Mouse (Mus musculus) skeletal muscle tissue, adult 2 months (tissue): ENCODE data around the gene Dnajb2.
A peak's percentile ranks its signal among the peaks of the same experiment; 100 is the strongest.
"Not testable (repeated sequence)": the region's sequence is repeated elsewhere in the genome, so short reads cannot be mapped to it uniquely, and the experiment has no call there.

Experiments
- DNase-seq: peaks from one replicate; pipeline ENCODE4 v3.0.0-alpha.2; 2012; ENCODE audit warnings: low read depth, low spot score

Gene Dnajb2

DNA sequence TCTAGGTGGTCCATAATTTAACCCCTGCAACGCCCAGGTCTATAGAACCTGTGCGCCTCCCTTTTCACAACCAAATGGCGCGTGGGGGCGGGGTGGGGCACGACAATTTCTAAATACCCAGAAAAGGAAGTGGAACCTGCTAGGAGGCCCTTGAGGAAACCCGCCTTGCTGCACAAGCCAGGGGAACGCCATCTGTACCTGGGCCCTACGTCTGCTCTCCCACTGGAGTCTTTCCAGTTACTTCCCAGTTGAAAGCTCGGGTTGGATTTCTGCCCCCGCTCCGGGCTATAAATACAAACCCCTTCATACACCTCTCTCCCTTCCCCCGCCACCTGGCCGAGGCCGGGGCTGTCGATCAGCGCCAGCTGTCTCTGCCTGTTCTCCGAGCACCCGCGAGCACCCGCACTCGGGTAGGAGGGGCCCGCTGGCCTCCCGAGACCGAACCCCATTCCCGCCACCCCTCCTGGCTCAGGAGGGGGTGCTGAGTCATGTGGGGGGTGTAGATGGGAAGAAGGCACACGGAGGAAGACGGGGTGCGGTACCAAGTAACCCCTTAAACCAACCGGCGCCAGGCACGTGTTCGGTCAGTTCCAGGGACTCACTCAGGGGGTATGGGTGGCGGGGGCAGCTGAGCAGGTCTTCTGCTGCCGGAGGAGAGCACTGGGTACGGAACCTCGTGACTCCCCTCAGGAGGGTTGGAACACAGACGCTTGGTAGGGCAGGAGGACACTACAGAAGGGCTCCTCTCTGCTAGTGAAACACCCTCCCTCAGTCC, 17.8 kb upstream of the Dnajb2 start:
- peak; percentile 95 for DNase-seq

DNA sequence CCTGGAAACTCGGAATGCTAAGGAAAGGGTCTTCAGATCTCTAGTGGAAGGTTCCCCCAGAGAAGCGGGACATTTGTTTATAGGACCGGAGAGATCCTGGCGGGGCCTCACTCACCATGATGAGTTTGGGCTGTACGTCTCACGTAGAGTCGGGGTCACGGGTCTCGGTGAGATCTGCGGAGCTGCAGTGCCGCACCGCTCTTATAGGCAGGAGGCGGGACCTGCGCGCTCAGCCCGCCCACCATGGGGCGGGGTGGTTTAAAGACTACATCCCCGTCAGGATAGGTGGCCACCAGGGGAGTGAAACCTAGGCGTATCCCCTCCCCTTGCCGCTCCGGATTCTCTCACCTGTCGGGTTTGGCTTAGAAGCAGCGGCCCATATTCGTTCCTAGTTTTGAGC, 17.1 kb upstream of the Dnajb2 start:
- peak; percentile 95 for DNase-seq

DNA sequence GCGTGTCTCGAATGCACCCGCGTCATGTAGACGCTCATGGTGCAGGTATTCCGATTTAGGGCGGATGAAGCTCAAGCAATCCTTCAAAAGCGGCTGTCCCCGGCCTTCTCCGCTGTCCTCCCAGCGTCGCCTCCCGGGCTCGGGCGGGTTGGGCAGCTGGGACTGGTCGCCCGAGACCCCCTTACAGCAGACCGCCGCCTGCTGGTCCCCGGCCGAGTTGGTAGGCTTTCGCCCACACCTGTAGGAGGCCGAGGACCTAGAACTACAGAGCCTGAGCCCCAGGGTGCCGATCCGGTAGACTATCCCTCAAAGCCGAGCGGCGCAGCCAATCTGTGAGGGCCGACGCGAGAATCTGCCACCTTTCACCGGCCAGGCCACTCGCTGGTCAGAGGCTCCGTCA, 16.7 kb upstream of the Dnajb2 start, which contains the start of gene Tuba4a:
Gene Tuba4a, minus strand, starts transcription at position 335 of the 400 bp plus-strand sequence.
- DNase-seq = no peak

DNA sequence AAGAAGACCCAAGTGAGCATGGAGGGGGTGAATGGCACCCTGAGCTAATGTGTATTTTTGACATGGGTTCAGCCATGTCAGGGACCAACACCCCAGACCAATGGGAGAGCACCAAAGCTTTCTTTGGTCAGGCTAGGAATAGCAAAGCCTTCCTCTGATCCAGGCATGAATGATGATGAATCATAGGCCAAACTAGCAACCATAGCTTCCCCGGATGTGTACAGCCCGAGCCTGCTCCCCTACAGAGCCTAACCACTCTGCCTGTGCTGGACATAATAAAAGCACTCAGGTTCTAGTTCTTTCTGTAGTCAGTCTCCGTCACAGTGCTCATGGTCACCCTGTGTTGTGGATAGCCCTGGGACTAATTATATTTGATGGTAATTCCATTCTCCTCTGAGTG, 14.7 kb upstream of the Dnajb2 start:
- DNase-seq = no peak

DNA sequence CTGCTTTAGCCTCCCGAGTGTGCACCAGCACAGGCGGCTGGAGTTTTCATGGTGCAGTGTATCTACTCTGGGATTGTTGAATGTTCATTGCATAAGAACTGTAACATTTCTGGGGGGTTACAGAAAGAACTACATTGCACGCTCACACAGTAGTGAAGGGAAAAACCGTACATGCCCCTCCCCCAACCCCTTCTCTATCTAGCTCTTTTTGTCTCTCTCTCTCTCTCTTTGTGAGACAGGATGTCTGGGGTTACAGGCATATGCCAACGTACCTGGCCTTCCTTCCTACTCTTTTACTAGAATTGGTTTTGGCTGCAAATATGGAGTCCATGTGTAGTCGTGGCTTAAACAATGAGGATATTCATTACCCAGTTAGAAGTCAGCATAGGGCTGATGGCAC, 13.3 kb upstream of the Dnajb2 start:
- no peak for DNase-seq

DNA sequence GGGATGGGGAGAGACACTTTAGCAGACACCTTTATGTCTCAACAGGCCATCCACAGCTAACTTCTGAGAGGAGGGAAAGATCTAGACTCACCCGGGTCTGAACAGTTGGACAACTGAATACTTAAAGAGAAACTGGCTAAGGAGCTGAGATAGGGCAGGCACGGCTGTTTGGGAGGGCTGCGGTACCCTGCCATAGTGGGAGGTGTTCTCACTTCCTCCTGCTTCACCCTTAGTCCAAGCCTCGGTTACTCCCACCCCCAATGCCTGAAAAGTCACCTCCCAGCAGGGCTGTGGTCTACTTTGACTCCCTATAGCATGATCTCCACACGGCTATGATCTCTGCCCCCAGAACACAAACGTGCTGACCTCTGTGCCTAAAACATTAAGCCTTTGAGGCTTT, 12.7 kb upstream of the Dnajb2 start:
- DNase-seq = no peak

DNA sequence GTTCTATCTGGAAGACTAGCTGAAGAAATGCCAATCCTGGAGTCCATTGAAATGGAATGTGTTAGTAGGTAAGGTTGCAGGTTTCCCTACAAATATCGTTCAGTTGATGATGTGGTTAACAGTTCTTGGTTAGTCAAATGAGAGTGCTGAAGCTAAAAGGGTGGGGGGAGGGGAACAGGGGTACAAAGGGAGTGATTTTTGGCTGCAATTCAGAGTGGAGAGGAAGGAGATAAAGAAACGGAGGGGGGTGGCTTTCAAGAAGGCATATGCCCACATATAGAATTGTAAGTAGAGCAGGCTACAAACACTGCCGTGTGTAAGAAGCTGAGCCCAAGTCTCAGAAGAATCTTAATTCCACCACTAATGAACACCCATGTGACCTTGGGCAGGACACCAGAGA, 10.7 kb upstream of the Dnajb2 start:
- DNase-seq = no peak

DNA sequence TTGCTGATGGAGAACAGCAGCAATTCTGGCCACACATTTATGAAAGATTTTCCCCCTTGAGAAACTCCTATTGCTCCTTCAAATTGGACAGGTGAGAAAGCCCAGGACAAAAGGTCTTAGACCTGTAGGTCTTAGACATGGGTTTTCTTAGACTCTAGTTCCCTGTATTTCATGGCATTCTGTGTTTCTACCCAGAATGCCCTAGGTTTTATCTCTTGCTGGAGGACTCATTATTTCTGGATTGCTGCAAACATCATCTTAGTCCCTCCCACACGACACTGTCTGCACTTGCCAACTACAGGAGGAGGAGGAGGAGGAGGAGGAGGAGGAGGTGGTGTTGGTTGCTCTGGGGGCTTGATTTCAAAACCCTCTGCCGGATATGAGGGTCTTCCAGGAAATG, 10.1 kb upstream of the Dnajb2 start:
- DNase-seq = no peak

DNA sequence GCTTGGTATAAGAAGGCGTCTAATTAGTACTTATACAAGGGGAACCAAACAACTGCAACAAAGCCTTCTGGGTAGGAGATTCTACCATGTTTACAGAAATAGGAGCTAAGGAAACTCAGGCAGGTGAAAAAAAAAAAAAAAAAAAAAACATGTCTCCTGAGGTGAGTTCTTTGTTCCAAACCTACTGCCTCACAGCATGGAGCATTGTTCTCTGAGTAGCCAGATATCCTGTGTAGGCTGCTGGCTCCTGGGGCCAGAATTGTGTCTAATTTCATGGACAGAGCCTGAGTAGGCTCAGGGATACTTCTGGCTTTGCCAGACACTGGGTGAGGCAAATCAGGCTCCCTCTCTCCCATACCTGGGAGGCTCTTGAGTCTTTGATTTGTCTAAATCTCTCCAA, 8.6 kb upstream of the Dnajb2 start:
- DNase-seq = no peak

DNA sequence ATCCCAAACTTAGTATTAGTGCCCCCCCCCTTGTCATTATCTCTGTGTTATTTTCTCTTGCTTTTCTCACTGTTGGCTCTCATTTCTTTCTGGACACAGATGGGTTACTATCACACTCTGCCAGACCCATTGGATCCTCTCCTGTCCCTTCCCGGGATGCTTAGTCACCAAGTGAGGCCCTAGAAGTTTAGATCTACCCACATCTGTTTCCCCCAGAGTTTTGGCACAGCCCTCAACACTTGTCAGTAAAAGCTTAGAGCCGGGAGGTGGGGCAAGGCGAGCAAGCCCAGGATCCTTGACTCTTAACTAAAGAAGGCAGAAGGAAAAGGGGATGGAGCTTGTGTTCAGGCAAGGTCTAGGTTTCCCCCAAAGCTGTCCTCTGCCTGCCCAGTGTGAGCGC, 7.0 kb upstream of the Dnajb2 start:
- no peak for DNase-seq

DNA sequence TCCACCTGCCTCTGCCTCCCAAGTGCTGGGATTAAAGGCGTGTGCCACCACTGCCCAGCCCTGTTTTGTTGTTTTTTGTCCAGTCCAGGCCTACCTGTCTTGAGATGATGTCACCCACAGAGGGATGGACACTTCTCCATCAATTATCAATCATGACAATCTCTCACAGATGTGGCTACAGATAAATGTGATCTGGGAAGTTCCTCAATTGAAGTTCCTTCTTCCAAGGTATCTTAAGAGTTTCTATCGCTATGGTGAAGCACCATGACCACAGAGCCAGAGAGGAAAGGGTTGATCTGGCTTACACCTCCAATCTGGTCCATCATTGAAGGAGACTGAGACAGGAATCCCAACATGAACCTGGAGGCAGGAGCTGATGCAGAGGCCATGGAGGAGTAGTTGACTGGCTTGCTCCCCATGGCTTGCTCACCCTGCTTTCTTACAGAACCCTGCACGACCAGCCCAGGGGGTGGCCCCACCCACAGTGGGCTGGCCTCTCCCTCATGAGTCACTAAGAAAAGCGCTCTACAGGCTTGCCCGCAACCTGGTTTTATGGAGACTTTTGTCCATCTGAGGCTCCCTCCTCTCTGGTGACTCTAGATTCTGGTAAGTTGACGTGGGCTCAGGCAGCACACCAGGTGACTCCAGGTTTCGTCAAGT, 5.7 kb upstream of the Dnajb2 start:
- no peak for DNase-seq

DNA sequence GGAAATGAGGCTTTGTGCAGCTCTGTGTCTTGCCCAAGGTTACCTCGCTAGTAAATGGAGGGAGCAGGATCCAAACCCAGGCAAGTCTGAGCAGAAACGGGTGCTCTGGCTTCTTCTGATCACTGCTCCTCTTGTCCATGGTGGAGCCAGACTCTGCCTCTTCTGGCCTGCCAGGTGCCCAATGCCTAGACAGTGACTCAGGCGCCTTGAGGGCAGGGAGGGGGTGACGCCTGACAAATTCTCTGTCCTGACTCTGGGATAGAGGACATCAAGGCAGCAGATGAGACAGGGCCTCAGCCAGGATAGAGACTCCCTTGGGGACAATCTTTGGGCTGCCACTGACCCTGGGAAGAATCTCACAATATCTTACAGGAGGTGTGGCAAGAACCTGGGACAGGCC, 5.0 kb upstream of the Dnajb2 start:
- DNase-seq = no peak

DNA sequence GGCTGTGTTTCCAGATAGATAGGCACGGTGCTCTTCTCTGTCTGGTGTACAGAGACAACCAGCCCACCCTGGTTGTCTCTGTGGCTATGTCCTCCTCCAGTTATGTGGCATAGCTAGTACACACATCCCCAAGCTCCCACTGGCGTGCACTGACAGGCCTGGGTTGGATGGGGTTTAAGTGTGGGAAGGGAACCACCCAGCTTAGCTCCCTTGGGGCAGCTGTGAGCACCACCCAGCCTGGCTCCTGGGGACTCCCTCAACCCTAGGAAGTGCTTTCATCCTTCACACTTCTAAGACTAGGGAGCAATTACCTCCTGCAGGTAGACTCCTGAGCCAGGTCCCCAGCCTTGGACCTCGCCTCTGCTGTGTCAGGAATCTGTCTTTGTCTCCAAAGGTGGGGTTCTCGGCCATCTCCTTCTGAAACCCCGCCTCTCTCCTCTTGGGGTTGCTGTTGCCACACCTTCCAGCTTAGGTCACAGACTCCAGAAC, 4.5 kb upstream of the Dnajb2 start, which contains the start of gene A630095N17Rik:
Gene A630095N17Rik, minus strand, starts transcription at position 439 of the 489 bp plus-strand sequence.
- no peak for DNase-seq

DNA sequence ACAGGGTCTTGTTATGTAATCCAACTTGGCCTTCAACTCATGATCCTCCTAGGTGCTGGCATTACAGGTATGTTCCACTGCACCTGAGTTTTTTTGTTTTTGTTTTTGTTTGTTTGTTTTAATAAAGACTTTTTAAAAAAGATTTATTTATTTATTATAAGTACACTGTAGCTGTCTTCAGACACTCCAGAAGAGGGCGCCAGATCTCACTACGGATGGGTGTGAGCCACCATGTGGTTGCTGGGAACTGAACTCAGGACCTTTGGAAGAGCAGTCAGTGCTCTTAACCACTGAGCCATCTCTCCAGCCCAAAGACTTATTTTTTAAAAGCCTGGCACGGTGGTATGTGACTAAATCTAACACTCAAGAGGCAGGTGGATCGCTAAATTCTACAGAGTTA, 3.7 kb upstream of the Dnajb2 start:
- DNase-seq = not testable (repeated sequence)

DNA sequence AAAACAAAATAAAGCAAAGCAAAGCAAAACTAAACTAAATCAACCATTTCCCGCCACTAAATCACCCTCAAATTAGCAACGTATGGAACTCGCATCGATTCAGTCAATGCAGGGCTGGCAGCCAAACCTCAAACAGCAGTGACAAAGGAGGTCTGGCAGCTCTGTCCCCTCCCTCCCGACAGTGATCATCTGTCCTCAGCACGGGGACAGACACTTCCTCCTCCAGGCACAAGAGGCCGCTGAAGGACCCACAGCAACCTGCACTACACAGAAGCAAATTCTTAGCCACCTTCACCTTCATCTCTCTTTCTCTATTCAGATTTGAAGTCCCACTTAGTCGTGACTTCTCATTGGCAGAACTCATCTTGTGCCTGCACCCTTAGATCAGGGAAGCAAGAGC, 1.6 kb upstream of the Dnajb2 start:
- peak; percentile 59 for DNase-seq

DNA sequence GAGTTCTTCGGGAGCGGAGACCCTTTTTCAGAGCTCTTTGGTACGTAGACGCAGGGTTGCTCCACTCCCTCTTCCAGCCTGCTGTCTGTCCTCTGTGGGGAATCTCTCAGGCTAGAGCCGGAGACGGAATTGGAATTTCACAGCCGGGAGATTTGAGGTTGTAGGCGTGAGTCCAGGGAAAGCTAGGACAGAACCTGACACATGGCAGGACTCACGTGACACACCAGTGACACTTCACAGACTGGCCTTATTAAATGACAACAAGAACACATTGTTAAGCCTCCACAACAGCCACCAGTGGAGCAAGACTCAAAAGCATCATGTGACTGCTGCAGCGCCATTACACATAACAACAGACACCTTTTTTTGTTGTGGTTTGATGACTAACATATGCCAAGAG, 3.4 kb downstream of the Dnajb2 start:
- no peak for DNase-seq

DNA sequence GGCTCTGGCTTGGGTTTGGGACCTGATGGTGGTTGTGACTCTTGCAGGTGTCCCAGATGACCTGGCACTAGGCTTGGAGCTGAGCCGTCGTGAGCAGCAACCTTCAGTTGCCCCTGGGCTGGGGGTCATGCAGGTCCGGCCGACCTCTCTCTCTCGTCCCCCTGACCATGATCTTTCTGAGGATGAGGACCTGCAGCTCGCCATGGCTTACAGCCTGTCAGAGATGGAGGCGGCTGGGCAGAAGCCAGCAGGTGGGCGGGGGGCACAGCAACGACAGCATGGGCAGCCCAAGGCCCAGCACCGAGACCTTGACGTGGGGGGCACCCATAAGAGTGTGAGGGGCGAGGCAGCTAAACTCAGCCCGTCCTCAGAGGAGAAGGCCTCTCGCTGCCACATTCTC, 7.2 kb downstream of the Dnajb2 start:
- no peak for DNase-seq

DNA sequence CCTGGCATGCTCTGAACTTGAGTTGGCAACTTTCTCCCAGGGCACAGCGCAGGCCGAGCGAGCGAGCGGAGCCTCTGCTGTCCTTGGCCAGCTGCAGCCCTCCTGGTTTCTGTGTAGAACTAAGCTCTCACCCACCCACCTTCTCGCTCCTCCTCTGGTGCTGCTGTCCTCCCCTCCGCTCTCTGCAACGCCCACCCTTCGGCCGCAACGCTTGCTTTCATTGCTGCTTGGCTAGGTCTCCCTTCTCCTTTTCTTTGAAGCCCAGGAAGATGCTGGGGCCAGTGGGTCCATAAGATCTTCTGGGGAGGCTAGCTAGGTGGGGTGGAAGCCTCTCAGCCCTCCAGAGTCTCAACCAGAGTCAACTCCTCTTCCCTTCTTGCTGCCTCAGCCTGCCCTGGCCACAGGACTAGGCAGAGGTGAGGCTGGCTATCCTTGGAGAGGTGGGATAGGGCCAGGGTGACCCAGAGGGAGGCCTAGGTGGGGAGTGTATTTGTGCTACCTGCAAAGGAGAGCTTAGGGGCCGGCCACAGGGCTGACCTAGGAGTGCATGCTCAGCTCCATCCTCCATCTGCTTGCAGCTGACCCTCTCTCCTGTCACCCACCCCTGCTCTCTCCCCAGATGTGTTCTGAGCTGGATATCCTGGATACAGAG, 8.1 kb downstream of the Dnajb2 start:
- no peak for DNase-seq

DNA sequence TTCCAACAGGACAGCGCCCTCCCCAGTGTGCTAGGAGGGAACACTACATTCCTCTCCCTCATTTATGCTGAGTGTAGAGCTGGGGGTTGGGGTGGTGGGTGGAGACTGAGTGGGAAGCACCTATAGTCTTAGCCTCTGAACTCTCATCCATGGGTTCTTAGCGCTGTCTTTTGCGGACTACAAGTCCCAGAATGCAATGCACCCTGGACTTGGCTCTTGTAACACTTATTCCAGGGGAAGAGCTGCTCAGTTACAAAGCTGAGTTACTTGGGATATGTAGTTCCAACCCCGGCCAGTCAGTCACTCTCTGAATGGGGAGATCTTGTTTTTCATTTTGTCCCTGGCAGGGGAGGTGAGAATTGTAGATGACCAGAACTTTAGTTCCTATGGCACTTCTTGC, 8.6 kb downstream of the Dnajb2 start:
- peak; percentile 71 for DNase-seq

DNA sequence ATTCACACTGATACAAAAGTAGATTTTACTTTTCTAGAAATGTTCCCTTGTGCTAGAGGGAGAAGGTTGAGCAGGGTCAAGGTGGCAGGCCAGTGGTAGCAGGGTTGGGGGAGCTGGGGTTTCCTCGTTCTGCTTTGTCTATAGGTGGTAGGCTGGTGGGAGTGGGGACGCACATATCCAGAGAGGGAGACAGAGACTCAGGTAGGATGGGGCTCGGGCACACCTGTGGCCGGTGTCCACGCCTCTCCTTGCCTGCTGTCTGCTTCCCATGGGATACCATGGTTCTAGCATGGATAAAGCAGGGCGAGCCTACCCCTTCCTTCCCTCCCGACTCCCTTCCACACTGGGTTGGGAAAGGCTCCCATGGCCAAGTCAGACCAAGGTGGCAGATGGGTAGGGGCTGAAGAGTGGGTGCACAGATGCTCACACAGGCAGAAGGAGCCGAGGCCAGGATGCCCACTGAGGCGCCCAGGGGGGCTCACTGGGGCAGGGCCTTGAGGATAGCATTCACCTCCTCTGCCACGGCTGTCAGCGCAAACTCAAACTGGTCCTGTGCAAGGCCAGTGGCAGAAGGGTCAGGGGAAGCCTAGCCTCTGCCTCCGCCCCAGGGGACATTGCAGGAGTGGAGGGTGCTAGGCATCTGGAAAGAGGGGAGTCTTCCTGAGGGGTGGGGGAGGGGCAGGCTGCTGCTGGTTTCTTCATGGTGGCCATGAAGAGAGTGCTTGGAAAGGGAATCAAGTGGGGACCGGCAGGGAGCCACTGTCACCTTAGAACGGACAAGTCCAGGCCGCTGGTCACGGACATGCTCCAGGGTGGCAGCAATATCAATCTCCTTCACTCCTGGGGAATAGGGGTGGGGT, 11.1 kb downstream of the Dnajb2 start:
- DNase-seq = no peak

DNA sequence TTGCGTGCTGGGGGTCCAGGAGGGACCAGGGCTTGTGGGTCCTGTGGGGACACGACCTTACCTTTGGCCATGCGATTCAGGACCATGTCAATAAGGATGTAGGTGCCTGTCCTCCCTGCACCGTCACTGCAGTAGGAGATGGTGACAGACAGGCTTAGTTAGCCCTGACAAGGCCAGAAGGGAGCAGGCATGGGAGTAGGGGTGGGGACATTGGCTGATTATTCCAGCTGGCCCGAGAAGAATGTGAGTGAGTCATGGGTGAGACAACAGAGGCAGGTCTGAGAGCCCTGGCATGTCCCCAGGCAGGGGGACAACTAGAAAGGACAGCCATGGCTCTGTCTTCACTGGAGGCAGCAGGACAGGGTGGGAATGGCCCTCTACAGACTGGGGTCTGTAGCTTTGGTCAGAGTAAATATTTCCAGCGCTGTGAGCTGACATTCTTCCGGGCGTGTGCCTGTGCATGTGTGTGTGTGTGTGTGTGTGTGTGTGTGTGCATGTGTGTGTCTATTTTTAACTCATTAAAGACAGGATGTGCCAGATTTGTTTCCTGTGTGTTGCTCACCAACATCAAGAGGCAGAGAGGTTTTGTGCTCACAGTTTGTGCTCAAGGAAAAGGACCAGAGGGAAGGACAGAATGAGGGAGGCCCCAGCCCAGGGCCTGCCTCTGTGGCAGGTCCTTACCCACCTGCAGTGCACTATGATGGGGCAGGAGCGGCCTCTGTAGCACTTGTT, 12.0 kb downstream of the Dnajb2 start:
- DNase-seq = peak; percentile 48
